Mouse (Mus musculus): ENCODE results near the gene Cdhr5. TPM values are rescaled to one million over a fixed set of nuclear protein-coding genes. Genes with fewer than 3 reads are reported as not detected.

Gene Cdhr5
- polyA plus RNA-seq, 1 experiment from 2014 or later: 0.53 TPM

DNA sequence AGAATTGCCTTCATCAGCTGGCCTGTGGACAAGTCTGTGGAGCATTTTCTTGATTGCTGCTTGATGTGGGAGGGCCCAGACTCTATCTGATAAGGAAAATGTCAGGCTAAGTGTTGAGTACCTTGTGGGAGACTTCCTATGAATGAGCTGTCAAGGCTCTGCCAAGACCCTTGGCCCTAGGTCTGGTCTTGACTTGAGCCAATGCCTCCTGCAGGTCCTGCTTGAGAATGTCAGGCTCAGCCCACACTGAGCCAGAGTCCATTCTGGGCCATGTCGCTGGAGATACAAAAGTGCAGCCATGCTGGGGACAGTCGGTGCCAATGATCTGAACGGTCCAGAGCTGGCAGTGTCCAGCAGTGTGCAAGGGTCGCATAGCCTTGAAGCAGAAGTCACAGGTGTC lies 6.2 kb upstream of the Cdhr5 start:
- peaks cover 19% of the 10 kb centered on the region for H3K27me3 ChIP-seq (replicated peaks; ENCODE audit: control insufficient read depth, insufficient read depth, low read length)

DNA sequence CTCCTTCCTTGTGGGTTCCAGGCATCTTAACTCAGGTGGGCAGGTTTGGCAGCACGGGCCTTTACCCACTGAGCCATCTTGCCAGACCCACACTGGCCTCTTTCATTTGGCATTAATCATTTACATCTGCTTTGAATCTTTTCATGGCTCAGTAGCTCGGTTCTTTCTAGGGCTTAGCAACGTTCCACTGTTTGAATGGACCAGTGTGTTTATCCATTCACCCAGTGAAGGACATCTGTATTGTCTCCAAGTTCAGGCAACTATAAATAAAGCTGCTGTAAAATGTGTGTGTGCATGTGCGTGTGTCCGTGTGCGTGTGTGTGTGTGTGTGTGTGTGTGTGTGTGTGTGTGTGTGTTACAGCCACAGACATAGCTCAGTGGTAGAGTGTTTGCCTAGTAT lies 4.9 kb upstream of the Cdhr5 start:
- H3K4me2 ChIP-seq: no peak overlapping the region

More for the DNA sequence above, 6.2 kb upstream of the Cdhr5 start:
- peaks cover 14% of the 10 kb centered on the region for H3K4me1 ChIP-seq (replicated peaks; ENCODE audit: control insufficient read depth, insufficient read depth, low read length)
- ATAC-seq (replicated peaks; ENCODE audit: low FRiP score) (no peak), DNase-seq (ENCODE audit: low spot score) (no peak)
- no peak overlapping the region for H3K4me3 ChIP-seq (ENCODE audit: low read depth, low read length)
- no peaks in the 10 kb centered on the region for H3K9me3 ChIP-seq (ENCODE audit: control insufficient read depth, low read length)
- WGBS: 81% methylated on average over 4 of the region's 4 CpGs
- no peaks in the 10 kb centered on the region for H3K36me3 ChIP-seq (ENCODE audit: control insufficient read depth, insufficient read depth, low read length)
- no peak overlapping the region for H3K27ac ChIP-seq (ENCODE audit: low read depth, low read length)
- H3K4me2 ChIP-seq: no peak overlapping the region
- no peak overlapping the region for H3K9ac ChIP-seq (ENCODE audit: low read depth, low read length)

GRCm38 (mm10) chr7:141278766-141279590 lies 2.4 kb upstream of the Cdhr5 start, which contains the start of gene Sct:
TSS of gene Sct (minus strand) at chr7:141279133.
- Histone ChIP-seq H3K4me2 (peak within 1 kb of the TSS; percentile 93), H3K36me3 (ENCODE audit: control insufficient read depth, insufficient read depth, low read length) (no peaks in the 10 kb centered on the region), H3K27ac (ENCODE audit: low read depth, low read length) (no peak within 1 kb of the TSS), H3K4me1 (replicated peaks; ENCODE audit: control insufficient read depth, insufficient read depth, low read length) (peaks cover 14% of the 10 kb centered on the region), H3K27me3 (replicated peaks; ENCODE audit: control insufficient read depth, insufficient read depth, low read length) (peaks cover 20% of the 10 kb centered on the region), H3K4me3 (ENCODE audit: low read depth, low read length) (peak within 1 kb of the TSS; percentile 49), H3K9me3 (ENCODE audit: control insufficient read depth, low read length) (no peaks in the 10 kb centered on the region), H3K9ac (ENCODE audit: low read depth, low read length) (peak within 1 kb of the TSS; percentile 57)
- ATAC-seq (replicated peaks; ENCODE audit: low FRiP score): peak; percentile 44; the same call in 1 of the 2 replicates
- 6% methylated on average over 44 of the region's 46 CpGs for WGBS
- DNase-seq (ENCODE audit: low spot score): peak; percentile 52

More for the DNA sequence above, 4.9 kb upstream of the Cdhr5 start:
- Histone ChIP-seq H3K4me3 (ENCODE audit: low read depth, low read length) (no peak overlapping the region), H3K4me1 (replicated peaks; ENCODE audit: control insufficient read depth, insufficient read depth, low read length) (peaks cover 14% of the 10 kb centered on the region), H3K9me3 (ENCODE audit: control insufficient read depth, low read length) (no peaks in the 10 kb centered on the region), H3K9ac (ENCODE audit: low read depth, low read length) (no peak overlapping the region), H3K36me3 (ENCODE audit: control insufficient read depth, insufficient read depth, low read length) (no peaks in the 10 kb centered on the region), H3K27me3 (replicated peaks; ENCODE audit: control insufficient read depth, insufficient read depth, low read length) (peaks cover 20% of the 10 kb centered on the region), H3K27ac (ENCODE audit: low read depth, low read length) (no peak overlapping the region)
- DNase-seq (ENCODE audit: low spot score): no peak
- 87% methylated on average over 6 of the region's 6 CpGs for WGBS
- ATAC-seq (replicated peaks; ENCODE audit: low FRiP score): no peak

DNA sequence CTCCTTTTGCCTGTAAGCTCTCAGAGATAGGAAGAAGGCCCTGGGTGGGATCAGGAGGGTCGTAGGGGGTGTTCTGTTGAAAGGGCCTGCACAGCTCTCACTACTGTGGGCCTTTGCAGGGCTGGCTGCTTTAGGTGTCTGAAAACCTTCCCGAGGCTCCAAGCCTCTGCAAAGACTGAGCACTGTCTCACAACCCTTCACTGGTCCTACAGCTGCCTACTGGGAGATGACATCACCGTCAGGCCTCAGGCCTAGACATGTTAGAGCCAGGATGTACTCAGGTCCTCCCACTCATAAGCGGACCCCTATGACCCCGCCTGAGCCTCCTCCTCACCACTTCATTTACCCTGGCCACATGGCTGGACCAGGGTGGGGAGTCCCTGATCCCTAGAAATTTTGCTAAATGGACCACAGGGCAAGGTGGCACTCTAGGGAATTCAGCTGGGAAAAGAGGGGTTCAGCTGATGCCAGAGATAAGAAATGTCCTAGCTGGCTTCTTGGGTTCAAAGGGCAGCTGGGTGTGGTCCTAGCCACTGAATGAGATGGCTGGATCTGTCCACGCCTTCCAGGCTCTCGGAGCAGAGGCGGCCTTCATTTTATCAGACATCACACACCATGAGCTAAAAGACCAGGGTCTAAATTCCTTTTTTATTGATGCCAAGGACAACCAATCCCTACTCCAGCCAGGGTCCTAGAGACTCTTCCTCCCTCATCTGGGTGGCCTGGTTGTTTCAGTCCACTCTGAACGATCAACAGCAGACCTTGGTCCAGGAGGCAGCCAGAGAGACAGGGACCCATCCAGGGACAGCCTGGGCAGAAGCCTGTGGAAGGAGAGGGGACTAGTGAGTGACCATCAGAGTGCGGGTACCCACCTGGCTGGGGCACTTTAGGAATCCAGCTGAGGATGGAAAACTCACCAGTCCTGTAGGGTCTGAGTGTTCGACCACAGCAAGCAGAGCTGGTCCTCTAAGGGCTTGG lies 1.4 kb upstream of the Cdhr5 start:
- Histone ChIP-seq H3K27ac (ENCODE audit: low read depth, low read length) (no peak overlapping the region), H3K36me3 (ENCODE audit: control insufficient read depth, insufficient read depth, low read length) (no peaks in the 10 kb centered on the region), H3K9me3 (ENCODE audit: control insufficient read depth, low read length) (no peaks in the 10 kb centered on the region), H3K4me2 (peak overlapping the region; percentile 93; the same call in 1 of the 2 replicates), H3K9ac (ENCODE audit: low read depth, low read length) (no peak overlapping the region), H3K4me3 (ENCODE audit: low read depth, low read length) (no peak overlapping the region), H3K27me3 (replicated peaks; ENCODE audit: control insufficient read depth, insufficient read depth, low read length) (peaks cover 20% of the 10 kb centered on the region), H3K4me1 (replicated peaks; ENCODE audit: control insufficient read depth, insufficient read depth, low read length) (peaks cover 14% of the 10 kb centered on the region)
- DNase-seq (ENCODE audit: low spot score) (no peak), ATAC-seq (replicated peaks; ENCODE audit: low FRiP score) (peak; percentile 30; the same call in 1 of the 2 replicates)
- WGBS: 72% methylated on average over 11 of the region's 11 CpGs

GRCm38 (mm10) chr7:141275356-141275755 lies 1.2 kb downstream of the Cdhr5 start:
- Histone ChIP-seq H3K27me3 (replicated peaks; ENCODE audit: control insufficient read depth, insufficient read depth, low read length) (peaks cover 20% of the 10 kb centered on the region), H3K27ac (ENCODE audit: low read depth, low read length) (no peak overlapping the region), H3K4me2 (no peak overlapping the region), H3K36me3 (ENCODE audit: control insufficient read depth, insufficient read depth, low read length) (no peaks in the 10 kb centered on the region), H3K9ac (ENCODE audit: low read depth, low read length) (no peak overlapping the region), H3K4me3 (ENCODE audit: low read depth, low read length) (no peak overlapping the region), H3K4me1 (replicated peaks; ENCODE audit: control insufficient read depth, insufficient read depth, low read length) (peaks cover 14% of the 10 kb centered on the region), H3K9me3 (ENCODE audit: control insufficient read depth, low read length) (no peaks in the 10 kb centered on the region)
- WGBS: 81% methylated on average over 9 of the region's 9 CpGs
- ATAC-seq (replicated peaks; ENCODE audit: low FRiP score): no peak
- DNase-seq (ENCODE audit: low spot score): no peak

- no peaks in the 10 kb centered on the region for H3K27me3 ChIP-seq (replicated peaks; ENCODE audit: control insufficient read depth, insufficient read depth, low read length)
- H3K4me3 ChIP-seq (ENCODE audit: low read depth, low read length): no peak overlapping the region
Measured at GRCm38 (mm10) chr7:141270631-141271030, 6.0 kb downstream of the Cdhr5 start.

DNA sequence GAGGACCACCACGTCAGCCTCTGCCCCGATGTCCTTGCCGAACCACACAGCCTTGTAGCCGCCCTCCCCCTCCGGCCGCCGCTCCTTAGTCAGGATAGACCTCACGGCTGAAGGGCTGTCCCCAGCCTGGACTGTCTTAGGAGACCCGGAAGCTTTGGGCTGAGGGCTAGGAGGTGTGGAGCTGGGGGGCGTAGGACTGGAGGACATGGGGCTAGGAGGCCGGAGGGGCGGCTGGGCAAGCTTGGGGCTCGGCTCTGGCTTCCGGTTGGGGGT lies 7.4 kb downstream of the Cdhr5 start:
- Histone ChIP-seq H3K4me1 (replicated peaks; ENCODE audit: control insufficient read depth, insufficient read depth, low read length) (peaks cover 16% of the 10 kb centered on the region), H3K4me2 (peak overlapping the region; percentile 59), H3K27me3 (replicated peaks; ENCODE audit: control insufficient read depth, insufficient read depth, low read length) (no peaks in the 10 kb centered on the region), H3K4me3 (ENCODE audit: low read depth, low read length) (peak overlapping the region; percentile 18), H3K9ac (ENCODE audit: low read depth, low read length) (peak overlapping the region; percentile 44), H3K27ac (ENCODE audit: low read depth, low read length) (no peak overlapping the region), H3K36me3 (ENCODE audit: control insufficient read depth, insufficient read depth, low read length) (no peaks in the 10 kb centered on the region; the same call in 1 of the 2 replicates), H3K9me3 (ENCODE audit: control insufficient read depth, low read length) (no peaks in the 10 kb centered on the region)
- ATAC-seq (replicated peaks; ENCODE audit: low FRiP score) (no peak), DNase-seq (ENCODE audit: low spot score) (no peak)
- 56% methylated on average over 14 of the region's 14 CpGs for WGBS

More at GRCm38 (mm10) chr7:141270631-141271030, 6.0 kb downstream of the Cdhr5 start:
- H3K4me2 ChIP-seq: no peak overlapping the region
- ATAC-seq (replicated peaks; ENCODE audit: low FRiP score): no peak
- H3K4me1 ChIP-seq (replicated peaks; ENCODE audit: control insufficient read depth, insufficient read depth, low read length): peaks cover 5% of the 10 kb centered on the region
- WGBS: 86% methylated on average over 3 of the region's 3 CpGs
- H3K36me3 ChIP-seq (ENCODE audit: control insufficient read depth, insufficient read depth, low read length): no peaks in the 10 kb centered on the region
- H3K27ac ChIP-seq (ENCODE audit: low read depth, low read length): no peak overlapping the region
- H3K9ac ChIP-seq (ENCODE audit: low read depth, low read length): no peak overlapping the region
- no peaks in the 10 kb centered on the region for H3K9me3 ChIP-seq (ENCODE audit: control insufficient read depth, low read length)
- no peak for DNase-seq (ENCODE audit: low spot score)

DNA sequence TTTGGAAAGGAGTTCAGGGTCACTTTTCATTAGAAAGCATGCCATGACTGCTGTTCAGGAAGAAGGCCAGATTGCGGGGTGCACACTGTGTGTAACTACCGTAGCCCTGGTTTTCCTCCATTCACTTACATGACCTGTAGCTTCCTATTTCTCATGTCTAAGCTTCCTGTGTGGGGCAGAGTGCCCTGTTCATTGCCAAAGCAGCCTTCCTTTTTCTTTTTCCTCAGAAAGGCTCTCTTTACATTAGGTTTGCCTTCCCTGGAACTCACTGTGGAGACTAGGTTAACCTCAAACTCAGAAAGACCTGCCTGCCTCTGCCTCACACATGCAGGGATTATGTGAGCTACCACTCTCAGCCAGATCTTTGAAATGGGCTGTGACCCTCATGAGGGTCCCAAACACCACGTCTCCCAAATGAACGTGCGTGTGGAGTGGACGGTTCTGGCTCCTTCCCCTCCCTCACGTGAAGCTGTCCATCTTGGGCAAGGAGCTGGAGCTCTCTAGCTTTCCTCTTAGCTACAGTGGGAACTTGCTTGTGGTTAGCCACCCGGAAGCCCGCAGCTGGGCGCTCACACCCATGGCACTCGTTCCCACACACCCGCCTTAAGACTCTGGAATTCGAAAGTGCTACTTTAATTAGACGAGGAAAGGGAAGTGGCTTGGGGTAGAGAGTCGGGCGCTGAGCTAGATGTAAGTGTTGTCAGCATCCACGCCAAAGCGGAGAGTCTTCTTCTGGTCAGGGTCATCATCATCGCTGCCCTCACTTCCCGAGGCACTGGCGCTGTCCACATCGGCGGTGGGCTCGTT lies 7.9 kb downstream of the Cdhr5 start:
- Histone ChIP-seq H3K9me3 (ENCODE audit: control insufficient read depth, low read length) (no peaks in the 10 kb centered on the region), H3K4me1 (replicated peaks; ENCODE audit: control insufficient read depth, insufficient read depth, low read length) (peaks cover 16% of the 10 kb centered on the region), H3K36me3 (ENCODE audit: control insufficient read depth, insufficient read depth, low read length) (peaks cover 4% of the 10 kb centered on the region), H3K27me3 (replicated peaks; ENCODE audit: control insufficient read depth, insufficient read depth, low read length) (no peaks in the 10 kb centered on the region), H3K4me3 (ENCODE audit: low read depth, low read length) (peak overlapping the region; percentile 18), H3K9ac (ENCODE audit: low read depth, low read length) (peak overlapping the region; percentile 44), H3K27ac (ENCODE audit: low read depth, low read length) (no peak overlapping the region; the same call in 1 of the 2 replicates), H3K4me2 (peak overlapping the region; percentile 59)
- no peak for DNase-seq (ENCODE audit: low spot score)
- ATAC-seq (replicated peaks; ENCODE audit: low FRiP score): no peak
- WGBS: 39% methylated on average over 24 of the region's 24 CpGs

All from liver, embryonic 11.5 days (tissue).